Mouse (Mus musculus): Measurements from ENCODE around the gene Serpinb3c. TPM values are rescaled to one million over a fixed set of nuclear protein-coding genes. Genes with fewer than 3 reads are reported as not detected.
"Not testable (repeated sequence)": the region's sequence is repeated elsewhere in the genome, so short reads cannot be mapped to it uniquely, and the experiment has no call there.

The Serpinb3c gene
- total RNA-seq (2021) (not detected), polyA plus RNA-seq (2012; rRNA removed) (not detected in 2 replicates)
- long read RNA-seq: 0 reads

GRCm38 (mm10) chr1:107278261-107278660 lies at the start of gene Serpinb3c, which contains the start of gene Serpinb3b:
Serpinb3c (minus strand) TSS chr1:107278371.
Serpinb3b (minus strand) TSS chr1:107278361.
- DNase-seq: not testable (repeated sequence)

GRCm38 (mm10) chr1:107243170-107243569 lies 35.0 kb downstream of the Serpinb3c start:
- DNase-seq: not testable (repeated sequence)

Other genes starting within 250 kb of the Serpinb3c start
- not detected for gene Serpinb3a, start 226.1 kb downstream of the Serpinb3c start, total RNA-seq (2021)
- gene Serpinb3a, start 226.1 kb downstream of the Serpinb3c start, polyA plus RNA-seq (2012; rRNA removed): not detected in 2 replicates
- gene Serpinb3d, start 194.9 kb downstream of the Serpinb3c start, total RNA-seq (2021): not detected
- gene Serpinb3d, start 194.9 kb downstream of the Serpinb3c start, polyA plus RNA-seq (2012; rRNA removed): not detected in 2 replicates
- not detected for gene Serpinb3b, start within 50 bp of the Serpinb3c start, total RNA-seq (2021)
- not detected in 2 replicates for gene Serpinb3b, start within 50 bp of the Serpinb3c start, polyA plus RNA-seq (2012; rRNA removed)
- gene Serpinb11, start 82.8 kb upstream of the Serpinb3c start, total RNA-seq (2021): not detected
- not detected in 2 replicates for gene Serpinb11, start 82.8 kb upstream of the Serpinb3c start, polyA plus RNA-seq (2012; rRNA removed)
- gene Serpinb7, start 121.3 kb upstream of the Serpinb3c start, total RNA-seq (2021): not detected
- not detected in 2 replicates for gene Serpinb7, start 121.3 kb upstream of the Serpinb3c start, polyA plus RNA-seq (2012; rRNA removed)
- gene Serpinb2, start 233.1 kb upstream of the Serpinb3c start, total RNA-seq (2021): under 1 TPM; 0.41 to 0.72 TPM
- gene Serpinb2, start 233.1 kb upstream of the Serpinb3c start, polyA plus RNA-seq (2012; rRNA removed): not detected in 2 replicates